Mouse (Mus musculus): ENCODE measurements around the gene Cd300lb. TPM values are rescaled to one million over a fixed set of nuclear protein-coding genes. Genes with fewer than 3 reads are reported as not detected.

The Cd300lb gene
- 0.14 and 0.15 TPM in 2 replicates for polyA plus RNA-seq (2015; fragmentation: Nextera tagmentation; extraction: Ambion mirVana)

GRCm38 (mm10) chr11:114934144-114934543, at the start of gene Cd300lb:
Cd300lb (minus strand) TSS chr11:114934386.
- ATAC-seq (ENCODE audit: low read depth), result no peak
- H3K27me3 ChIP-seq, result no peaks in the 10 kb centered on the region
- H3K36me3 ChIP-seq, result no peaks in the 10 kb centered on the region
- H3K4me3 ChIP-seq, result no peak within 1 kb of the TSS
- H3K4me1 ChIP-seq (replicated peaks), result no peaks in the 10 kb centered on the region
- no peak within 1 kb of the TSS for H3K4me2 ChIP-seq
- 60% methylated on average over 6 of the region's 6 CpGs for WGBS
- H3K9me3 ChIP-seq, result no peaks in the 10 kb centered on the region
- H3K27ac ChIP-seq (replicated peaks), result no peak within 1 kb of the TSS
- H3K9ac ChIP-seq, result no peak within 1 kb of the TSS

DNA sequence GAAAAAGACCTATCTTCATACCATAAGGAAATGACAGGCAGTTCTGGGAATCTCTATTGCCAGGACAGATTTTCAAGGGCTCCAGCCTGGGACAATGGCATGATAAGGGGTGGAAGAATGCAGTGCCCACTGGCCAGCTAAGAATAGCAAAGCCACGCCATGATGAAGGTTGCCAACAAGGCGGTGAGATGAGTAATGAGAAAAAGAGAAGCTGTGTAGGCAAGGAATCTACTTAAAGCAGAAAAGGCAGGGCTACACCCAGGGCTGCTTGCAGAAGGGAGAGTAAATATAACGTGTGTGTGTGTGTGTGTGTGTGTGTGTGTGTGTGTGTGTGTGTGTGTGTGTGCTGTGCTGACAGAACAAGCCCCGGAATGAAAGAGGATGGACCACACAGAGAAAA, 47.7 kb upstream of the Cd300lb start:
- Histone ChIP-seq H3K4me1 (replicated peaks) (no peaks in the 10 kb centered on the region), H3K36me3 (no peaks in the 10 kb centered on the region), H3K9me3 (peaks cover 24% of the 10 kb centered on the region), H3K4me2 (no peak overlapping the region), H3K9ac (no peak overlapping the region), H3K27me3 (no peaks in the 10 kb centered on the region), H3K4me3 (no peak overlapping the region), H3K27ac (replicated peaks) (no peak overlapping the region)
- no peak for ATAC-seq (ENCODE audit: low read depth)
- WGBS, result 75% methylated on average over 4 of the region's 4 CpGs

DNA sequence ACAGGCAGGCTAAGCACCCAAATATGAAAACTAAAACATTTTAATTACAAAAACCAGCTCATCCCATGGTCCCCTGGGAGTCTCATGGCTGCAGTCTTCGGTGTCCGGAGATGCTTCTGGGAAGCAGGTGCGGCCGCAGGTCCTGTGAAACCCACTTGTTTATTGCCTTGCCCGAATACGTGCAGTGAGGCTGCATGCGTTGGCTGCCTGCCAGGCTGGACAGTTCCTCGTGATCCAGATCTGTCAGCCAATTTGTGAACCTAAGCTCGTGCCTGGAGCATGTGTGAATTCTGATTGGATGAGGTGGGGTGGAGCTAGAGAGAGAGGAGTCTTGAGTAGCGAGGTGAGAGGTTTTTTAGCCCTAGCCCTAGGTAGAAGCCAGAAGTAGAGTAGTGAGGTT, 38.5 kb upstream of the Cd300lb start:
- H3K36me3 ChIP-seq, result no peaks in the 10 kb centered on the region
- no peak overlapping the region for H3K4me3 ChIP-seq
- H3K27me3 ChIP-seq, result no peaks in the 10 kb centered on the region
- no peak overlapping the region for H3K9ac ChIP-seq
- no peak overlapping the region for H3K27ac ChIP-seq (replicated peaks)
- WGBS, result 79% methylated on average over 10 of the region's 10 CpGs
- H3K4me2 ChIP-seq, result no peak overlapping the region
- no peaks in the 10 kb centered on the region for H3K4me1 ChIP-seq (replicated peaks)
- no peak for ATAC-seq (ENCODE audit: low read depth)
- H3K9me3 ChIP-seq, result peaks cover 12% of the 10 kb centered on the region; the same call in 1 of the 2 replicates

DNA sequence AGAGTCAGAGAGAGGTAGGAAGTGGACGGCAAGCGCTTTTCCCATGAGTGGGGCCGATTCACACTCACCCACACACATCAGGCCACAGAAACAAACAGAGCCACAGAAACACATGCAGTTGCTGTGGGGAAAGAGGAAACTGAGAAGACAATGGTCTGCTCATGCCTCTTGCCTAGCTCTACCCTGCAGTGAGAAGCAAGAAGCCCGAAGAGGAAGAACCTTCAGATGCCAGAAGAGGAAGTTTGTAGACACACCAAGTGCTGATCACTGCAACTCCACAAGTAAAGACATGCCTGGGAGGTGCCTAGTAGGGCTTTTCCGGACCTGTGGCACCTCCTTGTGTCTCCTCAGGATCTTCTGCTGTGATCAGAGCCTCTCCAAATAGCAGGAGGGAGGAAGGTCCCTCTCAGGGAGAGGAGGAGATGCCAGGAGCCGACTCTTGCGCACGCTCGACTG, 34.6 kb upstream of the Cd300lb start, which contains the start of gene Cd300c:
Gene Cd300c, minus strand, starts transcription at position 406 of the 456 bp plus-strand sequence.
- no peaks in the 10 kb centered on the region for H3K27me3 ChIP-seq
- no peak within 1 kb of the TSS for H3K4me2 ChIP-seq
- H3K9ac ChIP-seq, result no peak within 1 kb of the TSS
- 82% methylated on average over 9 of the region's 9 CpGs for WGBS
- H3K36me3 ChIP-seq, result no peaks in the 10 kb centered on the region
- no peak within 1 kb of the TSS for H3K4me3 ChIP-seq
- H3K27ac ChIP-seq (replicated peaks), result no peak within 1 kb of the TSS
- no peak for ATAC-seq (ENCODE audit: low read depth)
- peaks cover 2% of the 10 kb centered on the region; the same call in 1 of the 2 replicates for H3K9me3 ChIP-seq
- no peaks in the 10 kb centered on the region for H3K4me1 ChIP-seq (replicated peaks)

- Histone ChIP-seq H3K9ac (no peak overlapping the region), H3K36me3 (no peaks in the 10 kb centered on the region), H3K4me2 (no peak overlapping the region), H3K27ac (replicated peaks) (no peak overlapping the region), H3K4me1 (replicated peaks) (no peaks in the 10 kb centered on the region), H3K27me3 (no peaks in the 10 kb centered on the region), H3K4me3 (no peak overlapping the region), H3K9me3 (no peaks in the 10 kb centered on the region)
- WGBS, result 48% methylated on average over 3 of the region's 3 CpGs
- ATAC-seq (ENCODE audit: low read depth), result no peak
Measured at GRCm38 (mm10) chr11:114965182-114965828, 31.1 kb upstream of the Cd300lb start.

- 74% methylated on average over 1 of the region's 1 CpGs for WGBS
- Histone ChIP-seq H3K4me1 (replicated peaks) (no peaks in the 10 kb centered on the region), H3K9me3 (no peaks in the 10 kb centered on the region), H3K27ac (replicated peaks) (no peak overlapping the region), H3K4me2 (no peak overlapping the region), H3K4me3 (no peak overlapping the region), H3K27me3 (no peaks in the 10 kb centered on the region), H3K36me3 (no peaks in the 10 kb centered on the region), H3K9ac (no peak overlapping the region)
- ATAC-seq (ENCODE audit: low read depth), result no peak
Measured at GRCm38 (mm10) chr11:114960369-114960768, 26.2 kb upstream of the Cd300lb start.

DNA sequence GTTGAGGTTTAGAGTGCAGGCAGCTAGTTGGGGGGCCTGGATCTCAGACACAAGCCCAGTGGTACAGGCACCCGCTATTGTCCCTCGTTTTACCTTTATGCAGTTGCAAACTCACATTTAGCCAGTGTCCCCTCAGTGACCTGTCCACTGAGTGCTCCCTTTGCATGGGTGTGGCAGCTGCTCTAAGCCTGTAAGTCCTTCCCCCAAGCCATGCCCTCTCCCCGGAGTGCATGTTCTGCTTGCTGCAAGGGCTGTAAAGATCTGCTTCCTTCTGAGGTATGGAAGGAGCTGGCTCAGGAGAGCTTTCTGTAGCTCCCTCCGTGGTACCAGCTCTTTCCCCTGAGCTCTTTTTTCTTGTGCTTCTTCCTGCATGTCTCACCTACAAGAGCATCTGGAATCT, 595 bp downstream of the Cd300lb start:
- no peak overlapping the region for H3K9ac ChIP-seq
- H3K27ac ChIP-seq (replicated peaks), result no peak overlapping the region
- 74% methylated on average over 4 of the region's 4 CpGs for WGBS
- no peaks in the 10 kb centered on the region for H3K4me1 ChIP-seq (replicated peaks)
- H3K36me3 ChIP-seq, result no peaks in the 10 kb centered on the region
- H3K27me3 ChIP-seq, result no peaks in the 10 kb centered on the region
- no peak for ATAC-seq (ENCODE audit: low read depth)
- no peaks in the 10 kb centered on the region for H3K9me3 ChIP-seq
- no peak overlapping the region for H3K4me3 ChIP-seq
- no peak overlapping the region for H3K4me2 ChIP-seq

DNA sequence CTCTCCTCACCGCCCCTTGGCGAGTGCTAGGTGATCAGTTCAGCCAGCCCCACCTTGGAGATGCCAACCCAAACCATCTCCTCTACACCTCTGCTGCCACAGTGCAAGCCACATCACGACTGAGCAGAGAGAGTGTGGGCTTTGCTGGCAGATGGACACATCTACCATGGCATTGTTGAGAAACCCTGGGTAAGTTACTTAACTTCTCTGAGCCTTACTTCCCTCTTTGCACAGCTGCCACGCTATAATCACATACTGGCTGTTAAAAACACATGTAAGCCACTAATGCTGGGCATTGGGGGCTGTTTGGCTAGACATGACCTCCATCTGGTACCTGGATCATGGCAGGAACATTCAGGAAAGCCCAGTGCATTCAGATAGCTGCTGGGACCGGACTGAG, 3.1 kb downstream of the Cd300lb start:
- H3K27ac ChIP-seq (replicated peaks), result no peak overlapping the region
- H3K4me1 ChIP-seq (replicated peaks), result no peaks in the 10 kb centered on the region
- H3K9ac ChIP-seq, result no peak overlapping the region
- no peak overlapping the region for H3K4me2 ChIP-seq
- 80% methylated on average over 5 of the region's 5 CpGs for WGBS
- H3K4me3 ChIP-seq, result no peak overlapping the region
- no peaks in the 10 kb centered on the region for H3K9me3 ChIP-seq
- H3K36me3 ChIP-seq, result no peaks in the 10 kb centered on the region
- no peaks in the 10 kb centered on the region for H3K27me3 ChIP-seq
- ATAC-seq (ENCODE audit: low read depth), result no peak

- ATAC-seq (ENCODE audit: low read depth), result no peak
- 82% methylated on average over 2 of the region's 2 CpGs for WGBS
- no peak overlapping the region for H3K9ac ChIP-seq
- no peaks in the 10 kb centered on the region for H3K36me3 ChIP-seq
- H3K4me2 ChIP-seq, result no peak overlapping the region
- H3K27me3 ChIP-seq, result no peaks in the 10 kb centered on the region
- H3K9me3 ChIP-seq, result no peaks in the 10 kb centered on the region
- H3K4me3 ChIP-seq, result no peak overlapping the region
- no peak overlapping the region for H3K27ac ChIP-seq (replicated peaks)
- H3K4me1 ChIP-seq (replicated peaks), result no peaks in the 10 kb centered on the region
Measured at GRCm38 (mm10) chr11:114929581-114929980, 4.6 kb downstream of the Cd300lb start.

DNA sequence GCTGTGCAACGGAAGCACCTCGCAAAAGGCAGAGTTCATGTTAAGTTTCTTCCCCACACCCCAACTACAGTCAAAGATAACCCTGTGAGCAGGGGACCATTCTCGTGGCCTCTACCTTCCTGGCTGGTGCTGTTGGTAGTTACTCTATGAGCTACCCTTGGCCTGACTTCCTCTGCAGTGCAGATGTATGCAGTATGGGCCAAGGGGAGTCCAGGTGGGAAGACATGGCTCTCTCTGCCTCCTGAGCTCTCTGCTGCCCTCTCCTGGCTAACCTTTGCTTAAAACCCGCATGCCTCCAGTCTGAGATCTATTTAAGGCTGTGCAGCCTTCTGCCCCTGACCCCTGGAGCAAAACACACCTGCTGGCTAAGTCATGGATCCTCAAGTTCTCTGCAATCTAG, 10.2 kb downstream of the Cd300lb start:
- Histone ChIP-seq H3K4me1 (replicated peaks) (no peaks in the 10 kb centered on the region), H3K4me3 (no peak overlapping the region), H3K9me3 (no peaks in the 10 kb centered on the region), H3K27ac (replicated peaks) (no peak overlapping the region), H3K9ac (no peak overlapping the region), H3K4me2 (no peak overlapping the region), H3K36me3 (no peaks in the 10 kb centered on the region), H3K27me3 (no peaks in the 10 kb centered on the region)
- WGBS, result 75% methylated on average over 4 of the region's 4 CpGs
- ATAC-seq (ENCODE audit: low read depth), result no peak

- H3K4me2 ChIP-seq, result no peak overlapping the region
- no peaks in the 10 kb centered on the region for H3K9me3 ChIP-seq
- no peaks in the 10 kb centered on the region for H3K27me3 ChIP-seq
- no peaks in the 10 kb centered on the region for H3K36me3 ChIP-seq
- no peaks in the 10 kb centered on the region for H3K4me1 ChIP-seq (replicated peaks)
- no peak for ATAC-seq (ENCODE audit: low read depth)
- no peak overlapping the region for H3K4me3 ChIP-seq
- H3K9ac ChIP-seq, result no peak overlapping the region
- 63% methylated on average over 4 of the region's 4 CpGs for WGBS
- no peak overlapping the region for H3K27ac ChIP-seq (replicated peaks)
Measured at GRCm38 (mm10) chr11:114922439-114922838, 11.7 kb downstream of the Cd300lb start.

GRCm38 (mm10) chr11:114917120-114917519, 17.1 kb downstream of the Cd300lb start:
- ATAC-seq (ENCODE audit: low read depth), result no peak
- Histone ChIP-seq H3K27me3 (peaks cover 11% of the 10 kb centered on the region), H3K27ac (replicated peaks) (no peak overlapping the region), H3K9me3 (no peaks in the 10 kb centered on the region), H3K9ac (no peak overlapping the region), H3K36me3 (no peaks in the 10 kb centered on the region), H3K4me1 (replicated peaks) (no peaks in the 10 kb centered on the region), H3K4me2 (no peak overlapping the region), H3K4me3 (no peak overlapping the region)
- 81% methylated on average over 6 of the region's 6 CpGs for WGBS

DNA sequence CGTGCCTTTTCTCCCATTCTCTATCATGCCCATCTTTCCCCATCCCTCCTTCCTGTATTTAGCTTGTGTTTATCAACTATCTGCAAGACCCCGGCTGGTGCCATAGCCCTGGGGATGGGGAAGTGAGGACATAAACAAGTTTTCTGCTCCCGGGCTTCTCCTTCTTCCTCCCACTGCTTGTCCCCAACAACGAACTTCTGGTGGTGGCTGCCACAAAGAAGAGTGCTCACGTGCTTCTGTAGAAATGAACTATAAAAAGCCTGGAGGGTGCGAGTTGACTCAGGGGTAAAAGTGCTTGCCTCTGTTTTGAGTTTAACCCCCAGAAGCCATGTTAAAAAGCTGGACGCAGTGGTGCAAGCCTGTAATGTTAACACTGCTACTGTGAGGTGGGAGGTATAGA, 19.2 kb downstream of the Cd300lb start:
- Histone ChIP-seq H3K27ac (replicated peaks) (no peak overlapping the region), H3K36me3 (no peaks in the 10 kb centered on the region), H3K4me3 (no peak overlapping the region), H3K4me2 (no peak overlapping the region), H3K9ac (no peak overlapping the region), H3K9me3 (no peaks in the 10 kb centered on the region), H3K27me3 (peaks cover 11% of the 10 kb centered on the region), H3K4me1 (replicated peaks) (no peaks in the 10 kb centered on the region)
- 63% methylated on average over 7 of the region's 7 CpGs for WGBS
- no peak for ATAC-seq (ENCODE audit: low read depth)

All from neural tube, embryonic 13.5 days (tissue).